Mouse (Mus musculus) forebrain, embryonic 15.5 days (tissue): Measurements from ENCODE around the gene Map2k7. TPM values are rescaled to one million over a fixed set of nuclear protein-coding genes. Genes with fewer than 3 reads are reported as not detected.
"Not testable (repeated sequence)": the region's sequence is repeated elsewhere in the genome, so short reads cannot be mapped to it uniquely, and the experiment has no call there.

ENCODE experiments used
- ATAC-seq: fragments of 200-750 bp; cut with Nextera tagmentation; replicated peaks from 2 replicates; pipeline ENCODE4 v1.8.0; 2017; ENCODE audit warnings: mild to moderate bottlenecking, moderate TSS enrichment, moderate library complexity
- H3K27ac ChIP-seq: fragments of 300-500 bp; sonication (generic); replicated peaks from 2 replicates; pipeline ENCODE4 v1.5.1; 2015; ENCODE audit warnings: mild to moderate bottlenecking, inconsistent platforms
- H3K27me3 ChIP-seq: fragments of 300-500 bp; sonication (generic); 2 replicates; pipeline ENCODE4 v1.6.1; 2015; ENCODE audit warnings: inconsistent platforms
- H3K36me3 ChIP-seq: fragments of 300-500 bp; sonication (generic); 2 replicates; pipeline ENCODE4 v1.6.1; 2015; ENCODE audit warnings: mild to moderate bottlenecking, inconsistent platforms
- H3K4me1 ChIP-seq: fragments of 300-500 bp; sonication (generic); 2 replicates; pipeline ENCODE4 v1.6.1; 2015; ENCODE audit warnings: inconsistent platforms
- H3K4me2 ChIP-seq: fragments of 300-500 bp; sonication (generic); replicated peaks from 2 replicates; pipeline ENCODE4 v1.6.1; 2015; ENCODE audit warnings: mild to moderate bottlenecking, inconsistent platforms
- H3K4me3 ChIP-seq: fragments of 300-500 bp; sonication (generic); 2 replicates; pipeline ENCODE4 v1.5.1; 2015; ENCODE audit warnings: mild to moderate bottlenecking, inconsistent platforms
- H3K9ac ChIP-seq: fragments of 300-500 bp; sonication (generic); replicated peaks from 2 replicates; pipeline ENCODE4 v1.6.1; 2015; ENCODE audit warnings: mild to moderate bottlenecking, inconsistent platforms
- H3K9me3 ChIP-seq: fragments of 300-500 bp; sonication (generic); 2 replicates; pipeline ENCODE4 v1.6.1; 2016; ENCODE audit warnings: inconsistent platforms
- WGBS: fragments of 180-500 bp; shearing (Covaris S2); methylation state at CpG from one replicate; pipeline ENCODE4 v1.1.7; 2015; ENCODE audit warnings: mixed read lengths; 5-methylcytosine and 5-hydroxymethylcytosine counted together
- polyA plus RNA-seq: library from polyadenylated mRNA; unstranded; fragments of >200 nt; fragmentation: Nextera tagmentation; extraction: Ambion mirVana; gene quantifications from 2 replicates; pipeline ENCODE4 v1.2.1, GENCODE M21; 2015

The Map2k7 gene
- polyA plus RNA-seq, 1 experiment from 2014 or later = 27.5 TPM

- H3K9me3 ChIP-seq = no peaks in the 10 kb centered on the region
- H3K27ac ChIP-seq = peak within 1 kb of the TSS; percentile 95
- H3K4me3 ChIP-seq = peak within 1 kb of the TSS; percentile 89
- H3K4me1 ChIP-seq = peaks cover 55% of the 10 kb centered on the region
- peaks cover 28% of the 10 kb centered on the region for H3K36me3 ChIP-seq
- H3K9ac ChIP-seq = peak within 1 kb of the TSS; percentile 89
- peak; percentile 88 for ATAC-seq
- H3K27me3 ChIP-seq = no peaks in the 10 kb centered on the region
- WGBS = under 1% methylated on average over 69 of the region's 69 CpGs
- peak within 1 kb of the TSS; percentile 72 for H3K4me2 ChIP-seq
Measured at GRCm38 (mm10) chr8:4252934-4253841, 14.6 kb downstream of the Map2k7 start, which contains the start of gene Snapc2. Gene Snapc2 (plus strand): TSS chr8:4253080.

DNA sequence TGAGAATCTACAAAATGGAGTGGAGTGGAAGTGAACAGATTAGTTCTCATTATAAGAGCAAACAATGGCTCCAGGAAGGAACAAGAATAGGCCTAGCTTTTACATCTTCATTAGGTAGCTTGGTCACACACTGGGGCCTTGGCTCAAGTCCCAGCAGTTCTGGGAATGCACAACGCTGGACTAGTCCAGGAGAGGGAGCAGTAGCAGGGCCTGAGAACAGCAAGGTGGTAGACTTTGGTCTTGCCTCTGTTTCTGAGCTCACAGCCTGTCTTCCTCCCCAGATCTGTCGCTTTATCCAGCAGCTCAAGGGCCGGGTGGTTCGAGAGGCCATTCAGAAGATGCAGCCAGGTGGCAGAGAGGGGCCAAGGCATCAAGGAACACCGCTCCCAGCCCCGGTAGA lies 15.5 kb downstream of the Map2k7 start:
- peaks cover 55% of the 10 kb centered on the region for H3K4me1 ChIP-seq
- 34% methylated on average over 6 of the region's 6 CpGs for WGBS
- ATAC-seq = no peak

DNA sequence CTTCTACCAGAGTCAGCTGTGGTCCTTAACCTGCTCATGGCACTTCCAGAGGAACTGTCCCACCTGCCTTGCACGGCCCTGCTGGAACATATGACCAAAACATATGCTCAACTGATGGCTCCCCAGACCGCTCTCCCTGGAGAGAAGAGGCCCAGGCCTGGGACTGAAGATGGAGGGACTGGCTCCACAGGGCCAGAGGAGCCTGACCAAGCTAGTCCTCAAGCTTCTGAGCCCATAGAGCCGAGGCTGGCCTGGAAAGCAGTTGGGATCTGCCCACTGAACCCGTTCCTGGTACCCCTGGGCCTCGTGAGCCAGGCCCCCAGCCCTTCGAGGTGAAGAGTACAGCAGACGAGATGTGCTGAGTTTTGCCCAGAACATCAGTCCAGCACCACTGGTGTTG lies 16.9 kb downstream of the Map2k7 start:
- ATAC-seq, H3K9me3 ChIP-seq, H3K27me3 ChIP-seq, H3K27ac ChIP-seq, H3K4me3 ChIP-seq, H3K9ac ChIP-seq, H3K4me2 ChIP-seq: not testable (repeated sequence)
- WGBS = 88% methylated on average over 7 of the region's 7 CpGs
- peaks cover 30% of the 10 kb centered on the region for H3K36me3 ChIP-seq
- H3K4me1 ChIP-seq = peaks cover 60% of the 10 kb centered on the region

More for the DNA sequence above, 15.5 kb downstream of the Map2k7 start:
- peak overlapping the region; percentile 89 for H3K4me3 ChIP-seq
- H3K4me2 ChIP-seq = peak overlapping the region; percentile 72
- H3K9ac ChIP-seq = peak overlapping the region; percentile 89; the same call in 1 of the 2 replicates
- H3K27me3 ChIP-seq = no peaks in the 10 kb centered on the region
- peak overlapping the region; percentile 95 for H3K27ac ChIP-seq
- peaks cover 28% of the 10 kb centered on the region for H3K36me3 ChIP-seq
- no peaks in the 10 kb centered on the region for H3K9me3 ChIP-seq

DNA sequence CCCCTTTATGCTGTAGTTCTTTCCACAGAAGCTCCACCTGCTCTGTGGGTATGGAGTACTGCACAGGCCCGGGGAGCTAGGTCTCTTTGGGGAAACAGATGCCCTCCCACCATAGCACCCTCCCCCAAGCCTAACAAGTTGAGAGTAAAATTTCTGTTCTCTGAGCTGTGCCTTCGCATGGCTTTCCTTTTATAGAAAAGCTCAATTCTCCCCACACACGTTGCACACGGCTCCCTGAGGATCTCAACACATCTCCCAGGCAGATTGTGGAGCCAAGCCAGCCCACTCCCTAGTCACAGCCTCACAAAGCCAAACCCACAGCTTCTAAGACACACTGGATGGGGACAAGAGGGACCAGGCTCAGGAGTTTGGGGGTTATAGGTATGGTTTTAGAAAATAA lies 18.4 kb downstream of the Map2k7 start:
- H3K4me3 ChIP-seq = peak overlapping the region; percentile 63
- peaks cover 57% of the 10 kb centered on the region for H3K4me1 ChIP-seq
- no peak for ATAC-seq
- H3K4me2 ChIP-seq = peak overlapping the region; percentile 65
- H3K27me3 ChIP-seq = no peaks in the 10 kb centered on the region
- peak overlapping the region; percentile 96 for H3K27ac ChIP-seq
- no peaks in the 10 kb centered on the region for H3K9me3 ChIP-seq
- 40% methylated on average over 4 of the region's 4 CpGs for WGBS
- H3K36me3 ChIP-seq = peaks cover 44% of the 10 kb centered on the region
- peak overlapping the region; percentile 92 for H3K9ac ChIP-seq

GRCm38 (mm10) chr8:4257350-4257749 lies 18.8 kb downstream of the Map2k7 start:
- peak overlapping the region; percentile 65 for H3K4me2 ChIP-seq
- H3K4me1 ChIP-seq = peaks cover 54% of the 10 kb centered on the region
- 55% methylated on average over 4 of the region's 4 CpGs for WGBS
- peak overlapping the region; percentile 96 for H3K27ac ChIP-seq
- no peaks in the 10 kb centered on the region for H3K9me3 ChIP-seq
- ATAC-seq = no peak
- H3K4me3 ChIP-seq = peak overlapping the region; percentile 63
- H3K27me3 ChIP-seq = no peaks in the 10 kb centered on the region
- peak overlapping the region; percentile 92 for H3K9ac ChIP-seq
- peaks cover 48% of the 10 kb centered on the region for H3K36me3 ChIP-seq

- WGBS = 2% methylated on average over 35 of the region's 35 CpGs
- Histone ChIP-seq H3K27me3 (no peaks in the 10 kb centered on the region), H3K4me3 (peak overlapping the region; percentile 63), H3K4me1 (peaks cover 50% of the 10 kb centered on the region), H3K4me2 (peak overlapping the region; percentile 65), H3K36me3 (peaks cover 56% of the 10 kb centered on the region), H3K9me3 (no peaks in the 10 kb centered on the region), H3K9ac (peak overlapping the region; percentile 92), H3K27ac (peak overlapping the region; percentile 96)
- peak; percentile 67 for ATAC-seq
Measured at GRCm38 (mm10) chr8:4258233-4258632, 19.7 kb downstream of the Map2k7 start.

DNA sequence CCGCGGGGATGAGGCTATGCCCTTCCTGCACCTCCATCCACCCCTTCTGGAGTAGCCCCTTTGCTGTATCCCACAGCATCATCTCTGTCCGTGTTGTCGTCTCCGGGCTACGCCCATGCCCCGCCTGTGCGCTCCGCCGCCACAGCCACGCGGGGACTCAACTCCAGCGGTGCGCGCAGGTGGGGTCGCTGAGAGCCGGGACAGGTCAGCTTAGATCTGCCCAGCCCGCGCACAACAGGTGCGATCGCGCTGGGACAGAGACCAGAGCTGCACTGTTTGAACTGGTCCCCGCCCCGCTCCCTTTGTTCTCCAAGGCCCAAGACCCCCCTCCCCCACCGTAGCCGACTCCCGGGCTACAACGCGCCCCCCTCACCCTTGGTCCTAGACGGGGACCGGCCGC lies 20.1 kb downstream of the Map2k7 start:
- Histone ChIP-seq H3K36me3 (peaks cover 61% of the 10 kb centered on the region), H3K27ac (peak overlapping the region; percentile 96), H3K27me3 (no peaks in the 10 kb centered on the region), H3K9me3 (no peaks in the 10 kb centered on the region), H3K4me2 (peak overlapping the region; percentile 65), H3K9ac (peak overlapping the region; percentile 92), H3K4me3 (peak overlapping the region; percentile 63), H3K4me1 (peaks cover 47% of the 10 kb centered on the region)
- WGBS = 1% methylated on average over 32 of the region's 32 CpGs
- peak; percentile 75 for ATAC-seq

DNA sequence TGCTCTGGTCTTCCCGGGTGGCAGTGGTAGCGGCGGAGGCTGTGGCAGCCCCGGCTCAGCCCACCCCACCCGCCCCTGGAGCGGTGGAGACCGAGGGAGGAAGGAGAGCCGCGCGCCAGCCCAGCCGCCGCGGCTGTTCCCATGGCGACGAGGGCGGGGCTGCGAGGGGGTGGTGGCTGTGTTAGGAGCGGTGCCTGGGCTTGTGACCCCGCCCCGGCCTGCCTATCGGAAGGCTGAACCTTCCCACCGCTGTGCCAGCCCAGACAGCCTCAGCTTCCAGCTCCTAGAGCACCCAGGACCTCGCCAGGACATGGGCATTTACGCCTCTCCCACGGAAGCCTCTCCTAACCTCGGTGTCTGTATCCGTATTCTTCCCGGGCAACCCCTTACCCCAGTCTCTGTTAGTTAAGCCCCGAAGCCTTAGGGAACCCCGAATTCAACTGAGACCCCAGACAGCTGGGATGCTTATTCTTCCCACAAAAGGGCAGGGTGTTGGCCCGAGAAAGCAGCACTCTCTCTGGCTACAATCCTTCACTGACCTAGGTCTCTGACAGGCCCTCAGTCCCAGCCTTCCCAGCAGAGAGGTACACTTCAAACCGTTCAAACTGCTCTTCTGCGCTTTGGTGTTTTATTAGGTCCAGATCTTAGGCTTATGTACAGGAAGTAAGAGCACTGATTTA lies 20.7 kb downstream of the Map2k7 start, which contains the start of gene Ctxn1:
Gene Ctxn1, minus strand, starts transcription at position 150 of the 680 bp plus-strand sequence.
- WGBS = 5% methylated on average over 27 of the region's 33 CpGs
- H3K4me3 ChIP-seq = peak within 1 kb of the TSS; percentile 63
- peak within 1 kb of the TSS; percentile 96 for H3K27ac ChIP-seq
- H3K27me3 ChIP-seq = no peaks in the 10 kb centered on the region
- peak within 1 kb of the TSS; percentile 92 for H3K9ac ChIP-seq
- peaks cover 62% of the 10 kb centered on the region for H3K36me3 ChIP-seq
- H3K9me3 ChIP-seq = no peaks in the 10 kb centered on the region
- H3K4me1 ChIP-seq = peaks cover 41% of the 10 kb centered on the region
- ATAC-seq = peak; percentile 91
- H3K4me2 ChIP-seq = peak within 1 kb of the TSS; percentile 65

DNA sequence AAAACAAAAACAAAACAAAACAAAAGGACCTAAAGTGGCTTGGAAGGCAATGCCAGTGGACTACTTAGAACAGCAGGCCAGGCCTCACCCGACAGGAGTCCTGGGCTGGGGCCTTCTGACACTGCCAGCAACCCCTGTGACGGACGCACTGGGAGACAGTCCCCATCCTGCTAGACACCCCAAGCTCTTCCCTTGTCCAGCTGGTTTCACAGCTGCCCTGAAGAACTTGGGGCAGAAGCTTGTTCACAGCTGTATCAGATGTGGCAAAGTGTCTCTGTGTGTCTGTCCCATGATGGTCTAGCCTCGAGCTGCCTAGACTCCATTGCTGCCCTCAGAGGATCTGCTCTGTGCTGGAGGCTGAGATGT lies 21.2 kb downstream of the Map2k7 start:
- H3K27me3 ChIP-seq = no peaks in the 10 kb centered on the region
- no peak for ATAC-seq
- H3K36me3 ChIP-seq = peaks cover 63% of the 10 kb centered on the region
- whole genome bisulfite sequencing = 84% methylated on average over 4 of the region's 4 CpGs
- no peaks in the 10 kb centered on the region for H3K9me3 ChIP-seq
- peaks cover 36% of the 10 kb centered on the region for H3K4me1 ChIP-seq
- H3K27ac ChIP-seq = peak overlapping the region; percentile 96
- H3K4me2 ChIP-seq = no peak overlapping the region
- no peak overlapping the region for H3K4me3 ChIP-seq
- H3K9ac ChIP-seq = no peak overlapping the region

DNA sequence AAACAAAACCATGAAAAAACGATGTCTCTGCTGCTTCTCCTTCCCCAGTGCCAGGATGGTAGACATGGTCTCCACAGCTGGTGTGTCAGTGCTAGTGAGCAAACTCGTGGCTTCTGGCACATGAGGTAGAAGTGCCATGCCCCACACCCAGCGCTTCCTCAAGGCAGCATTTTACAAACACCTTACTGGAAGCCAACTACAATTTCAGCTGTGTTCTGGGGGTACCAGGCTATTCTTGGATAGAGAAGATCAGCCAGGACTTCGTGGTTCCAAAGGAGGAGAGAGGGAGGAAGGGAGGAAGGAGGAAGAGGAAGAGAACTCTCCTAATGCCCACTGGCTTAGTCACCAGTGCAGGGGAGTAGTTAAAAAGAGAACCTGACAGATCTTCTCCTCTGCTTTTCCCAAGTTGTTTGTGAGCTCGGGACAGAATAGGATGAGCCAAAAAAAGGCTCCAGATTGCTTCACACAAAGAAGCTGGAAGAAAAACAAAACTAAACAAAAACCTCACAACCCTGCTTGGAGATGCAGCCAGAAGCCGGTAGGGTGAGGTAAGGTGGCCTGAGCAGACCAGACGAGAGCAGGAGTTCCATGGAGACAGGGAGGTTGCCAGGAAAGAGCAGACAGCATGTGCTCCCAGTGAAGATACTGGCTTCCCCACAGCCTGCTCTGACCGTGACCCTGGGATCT lies 24.7 kb downstream of the Map2k7 start:
- Histone ChIP-seq H3K4me2 (no peak overlapping the region), H3K4me1 (peaks cover 8% of the 10 kb centered on the region), H3K9me3 (no peaks in the 10 kb centered on the region), H3K27ac (no peak overlapping the region), H3K9ac (no peak overlapping the region), H3K4me3 (no peak overlapping the region), H3K27me3 (no peaks in the 10 kb centered on the region), H3K36me3 (peaks cover 76% of the 10 kb centered on the region)
- WGBS = 90% methylated on average over 8 of the region's 8 CpGs
- no peak for ATAC-seq

- Histone ChIP-seq H3K27me3 (no peaks in the 10 kb centered on the region), H3K4me1 (no peaks in the 10 kb centered on the region), H3K36me3 (peaks cover 92% of the 10 kb centered on the region), H3K9me3 (no peaks in the 10 kb centered on the region), H3K9ac (no peak overlapping the region), H3K27ac (no peak overlapping the region), H3K4me3 (no peak overlapping the region), H3K4me2 (no peak overlapping the region)
- WGBS = 90% methylated on average over 15 of the region's 15 CpGs
- no peak for ATAC-seq
Measured at GRCm38 (mm10) chr8:4265160-4265914, 26.8 kb downstream of the Map2k7 start.
